Mouse (Mus musculus) hindbrain, postnatal 0 days (tissue): ENCODE results near the gene Dock10. TPM values are rescaled to one million over a fixed set of nuclear protein-coding genes. Genes with fewer than 3 reads are reported as not detected.

ENCODE experiments used
- ATAC-seq: fragments of 200-750 bp; cut with Nextera tagmentation; 2 replicates; pipeline ENCODE4 v1.8.0; 2017; ENCODE audit warnings: mild to moderate bottlenecking, moderate TSS enrichment, moderate library complexity
- DNase-seq: peaks from one replicate; pipeline ENCODE4 v3.0.0-alpha.2; 2015; ENCODE audit warnings: low spot score
- H3K27ac ChIP-seq: fragments of 300-500 bp; sonication (generic); 2 replicates; pipeline ENCODE4 v1.5.1; 2014; ENCODE audit warnings: mild to moderate bottlenecking
- H3K27me3 ChIP-seq: fragments of 300-500 bp; sonication (generic); 2 replicates; pipeline ENCODE4 v1.6.1; 2014; ENCODE audit warnings: low read length, mixed read lengths; ENCODE audit not compliant: insufficient read depth
- H3K36me3 ChIP-seq: fragments of 300-500 bp; sonication (generic); 2 replicates; pipeline ENCODE4 v1.6.1; 2014; ENCODE audit warnings: low read length, mixed read lengths; ENCODE audit not compliant: insufficient read depth
- H3K4me1 ChIP-seq: fragments of 300-500 bp; sonication (generic); 2 replicates; pipeline ENCODE4 v1.6.1; 2014; ENCODE audit warnings: antibody characterized with exemption, low read length, mixed read lengths; ENCODE audit not compliant: insufficient read depth
- H3K4me2 ChIP-seq: fragments of 300-500 bp; sonication (generic); 2 replicates; pipeline ENCODE4 v1.6.1; 2014; ENCODE audit warnings: low read depth, mild to moderate bottlenecking, low read length, moderate library complexity, mixed read lengths
- H3K4me3 ChIP-seq: fragments of 300-500 bp; sonication (generic); 2 replicates; pipeline ENCODE4 v1.5.1; 2014; ENCODE audit warnings: low read length
- H3K9ac ChIP-seq: fragments of 300-500 bp; sonication (generic); replicated peaks from 2 replicates; pipeline ENCODE4 v1.6.1; 2014; ENCODE audit warnings: mild to moderate bottlenecking, low read length, moderate library complexity, mixed read lengths
- H3K9me3 ChIP-seq: fragments of 300-500 bp; sonication (generic); 2 replicates; pipeline ENCODE4 v1.6.1; 2016; ENCODE audit warnings: low read length, mixed read lengths
- CTCF ChIP-seq: IDR thresholded peaks from 2 replicates; pipeline ENCODE4 v1.5.1; 2016; ENCODE audit warnings: antibody characterized with exemption, control low read depth, low read depth
- WGBS: fragments of 180-500 bp; shearing (Covaris S2); extraction: QIAGEN DNeasy Blood & Tissue Kit; methylation state at CpG from one replicate; pipeline ENCODE4 v1.1.7; 2014; 5-methylcytosine and 5-hydroxymethylcytosine counted together
- polyA plus RNA-seq: library from polyadenylated mRNA; unstranded; fragments of >200 nt; fragmentation: Nextera tagmentation; extraction: Ambion mirVana; gene quantifications from 2 replicates; pipeline ENCODE4 v1.2.1, GENCODE M21; 2015
- total RNA-seq: library from RNA; depleted of rRNA; stranded (reverse); fragments of >200 nt; gene quantifications from 2 replicates; pipeline ENCODE4 v1.2.3, GENCODE M21; 2014

The Dock10 gene
- total and polyA plus RNA-seq, 2 experiments from 2014 or later = 4.8 to 21.6 TPM

GRCm38 (mm10) chr1:80715917-80716316 is 42.4 kb downstream of the Dock10 start:
- no peak overlapping the region for H3K4me3 ChIP-seq
- ATAC-seq = no peak

GRCm38 (mm10) chr1:80713920-80714319 is 44.4 kb downstream of the Dock10 start:
- Histone ChIP-seq H3K4me3 (no peak overlapping the region), H3K9ac (no peak overlapping the region), H3K36me3 (no peaks in the 10 kb centered on the region), H3K27ac (no peak overlapping the region), H3K9me3 (no peaks in the 10 kb centered on the region), H3K4me2 (no peak overlapping the region), H3K4me1 (0 out of 2 replicates have a peak, but pooled peaks cover 3% of the 10 kb centered on the region), H3K27me3 (no peaks in the 10 kb centered on the region)
- DNase-seq (no peak), ATAC-seq (no peak)
- no peak for TF ChIP-seq CTCF
- 97% methylated on average over 1 of the region's 1 CpGs for WGBS

More at GRCm38 (mm10) chr1:80715917-80716316, 42.4 kb downstream of the Dock10 start:
- Histone ChIP-seq H3K4me1 (no peaks in the 10 kb centered on the region), H3K9ac (no peak overlapping the region), H3K9me3 (no peaks in the 10 kb centered on the region), H3K4me2 (no peak overlapping the region), H3K36me3 (no peaks in the 10 kb centered on the region), H3K27me3 (no peaks in the 10 kb centered on the region), H3K27ac (no peak overlapping the region)
- TF ChIP-seq CTCF = no peak
- no peak for DNase-seq
- 79% methylated on average over 3 of the region's 3 CpGs for WGBS

GRCm38 (mm10) chr1:80710607-80711261 is 47.6 kb downstream of the Dock10 start:
- Histone ChIP-seq H3K27ac (no peak overlapping the region), H3K9ac (no peak overlapping the region), H3K36me3 (no peaks in the 10 kb centered on the region), H3K4me1 (0 out of 2 replicates have a peak, but pooled peaks cover 3% of the 10 kb centered on the region), H3K4me3 (no peak overlapping the region), H3K4me2 (no peak overlapping the region), H3K27me3 (no peaks in the 10 kb centered on the region), H3K9me3 (no peaks in the 10 kb centered on the region)
- TF ChIP-seq CTCF = no peak
- WGBS = 31% methylated on average over 8 of the region's 8 CpGs
- no peak for DNase-seq
- ATAC-seq = no peak; the same call in 1 of the 2 replicates

GRCm38 (mm10) chr1:80710097-80710541 is 48.2 kb downstream of the Dock10 start:
- Histone ChIP-seq H3K36me3 (no peaks in the 10 kb centered on the region), H3K27ac (0 out of 2 replicates have a peak overlapping the region, but pooled peaks have one; percentile 12), H3K27me3 (no peaks in the 10 kb centered on the region), H3K4me1 (0 out of 2 replicates have a peak, but pooled peaks cover 3% of the 10 kb centered on the region), H3K4me2 (peak overlapping the region; percentile 34; the same call in 1 of the 2 replicates), H3K9me3 (no peaks in the 10 kb centered on the region), H3K9ac (no peak overlapping the region), H3K4me3 (no peak overlapping the region)
- ATAC-seq = no peak
- WGBS = 58% methylated on average over 5 of the region's 5 CpGs
- no peak for DNase-seq
- no peak for TF ChIP-seq CTCF

- Histone ChIP-seq H3K9ac (no peak overlapping the region), H3K27ac (peak overlapping the region; percentile 21; the same call in 1 of the 2 replicates), H3K36me3 (no peaks in the 10 kb centered on the region), H3K4me1 (0 out of 2 replicates have a peak, but pooled peaks cover 3% of the 10 kb centered on the region), H3K27me3 (no peaks in the 10 kb centered on the region), H3K4me2 (peak overlapping the region; percentile 34), H3K4me3 (peak overlapping the region; percentile 10), H3K9me3 (no peaks in the 10 kb centered on the region)
- DNase-seq = peak; percentile 37
- 61% methylated on average over 14 of the region's 14 CpGs for WGBS
- ATAC-seq = peak; percentile 87
- TF ChIP-seq CTCF = no peak
Observed at GRCm38 (mm10) chr1:80709299-80709698, 49.0 kb downstream of the Dock10 start.

- WGBS = 94% methylated on average over 1 of the region's 1 CpGs
Observed at GRCm38 (mm10) chr1:80703279-80703678, 55.0 kb downstream of the Dock10 start.

More at GRCm38 (mm10) chr1:80703279-80703678, 55.0 kb downstream of the Dock10 start:
- Histone ChIP-seq H3K9me3 (no peaks in the 10 kb centered on the region), H3K4me1 (no peaks in the 10 kb centered on the region), H3K27ac (no peak overlapping the region), H3K9ac (no peak overlapping the region), H3K27me3 (no peaks in the 10 kb centered on the region), H3K4me2 (no peak overlapping the region), H3K4me3 (no peak overlapping the region), H3K36me3 (no peaks in the 10 kb centered on the region)
- ATAC-seq (no peak), DNase-seq (no peak)
- no peak for TF ChIP-seq CTCF
